Mouse (Mus musculus) lung, postnatal 14 days (tissue): ENCODE measurements at regions not wholly inside any gene's neighbourhood (a gene's known extent, or its start where the extent isn't known, plus 50 kb on each side); places are given as distances from the start of the nearest gene placed in this dataset.
"Not testable (repeated sequence)": the region's sequence is repeated elsewhere in the genome, so short reads cannot be mapped to it uniquely, and the experiment has no call there.

Experiments used
- DNase-seq: peaks from one replicate; pipeline ENCODE4 v3.0.0; 2021

DNA sequence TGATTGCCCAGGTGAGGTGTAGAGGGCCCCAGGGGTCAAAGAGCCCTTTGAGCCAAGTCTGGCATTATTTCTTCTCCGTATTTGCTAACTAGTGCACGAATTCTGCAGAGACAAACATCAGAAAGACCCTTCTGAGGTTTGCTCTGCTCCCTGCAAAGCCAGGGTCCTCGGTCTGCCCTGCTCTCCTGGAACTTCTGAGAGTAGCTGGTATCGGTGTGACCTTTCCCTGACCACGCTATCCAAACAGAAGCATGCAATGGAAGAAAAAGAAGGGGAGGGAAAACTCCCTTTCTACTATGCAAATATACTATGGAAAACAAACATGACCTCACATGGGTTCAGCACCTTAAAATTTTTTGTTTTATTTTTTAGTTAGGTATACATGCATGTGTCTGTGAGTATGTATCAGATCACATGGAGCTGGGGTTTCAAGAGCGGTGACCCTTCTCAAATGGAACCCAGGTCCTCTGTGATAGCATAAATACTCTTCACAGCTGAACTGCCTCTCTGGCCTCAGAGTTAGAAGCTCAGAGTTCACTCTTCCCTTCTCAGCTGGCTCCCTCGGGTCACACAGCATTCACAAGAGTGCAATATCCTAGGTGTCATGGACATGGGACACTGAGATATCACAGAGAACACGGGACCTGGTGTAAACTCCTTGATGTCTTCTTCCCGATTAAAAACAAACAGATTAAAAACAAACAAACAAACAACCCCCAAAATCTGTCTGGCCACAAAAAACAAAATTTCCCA, 144.7 kb downstream of the Bcl2l11 start:
- no peak for DNase-seq

DNA sequence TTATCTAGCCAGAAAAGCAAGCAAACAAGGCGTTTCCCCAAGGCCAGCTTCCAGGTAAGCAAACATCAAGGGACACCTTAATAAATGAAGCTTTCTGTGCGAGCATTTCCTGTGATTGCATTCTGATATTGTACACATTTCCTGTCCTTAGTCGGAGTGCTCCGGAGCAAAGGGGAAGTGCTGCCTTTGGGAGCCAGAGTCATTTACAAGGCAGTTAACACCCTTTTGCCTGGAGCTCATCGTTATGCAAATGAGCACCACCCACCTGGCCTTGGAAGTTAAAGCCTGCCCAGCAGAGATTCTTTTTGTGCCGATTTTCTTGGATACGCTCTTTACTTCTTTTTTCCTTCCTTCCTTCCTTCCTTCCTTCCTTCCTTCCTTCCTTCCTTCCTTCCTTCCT, 147.0 kb downstream of the Bcl2l11 start:
- DNase-seq, result no peak

DNA sequence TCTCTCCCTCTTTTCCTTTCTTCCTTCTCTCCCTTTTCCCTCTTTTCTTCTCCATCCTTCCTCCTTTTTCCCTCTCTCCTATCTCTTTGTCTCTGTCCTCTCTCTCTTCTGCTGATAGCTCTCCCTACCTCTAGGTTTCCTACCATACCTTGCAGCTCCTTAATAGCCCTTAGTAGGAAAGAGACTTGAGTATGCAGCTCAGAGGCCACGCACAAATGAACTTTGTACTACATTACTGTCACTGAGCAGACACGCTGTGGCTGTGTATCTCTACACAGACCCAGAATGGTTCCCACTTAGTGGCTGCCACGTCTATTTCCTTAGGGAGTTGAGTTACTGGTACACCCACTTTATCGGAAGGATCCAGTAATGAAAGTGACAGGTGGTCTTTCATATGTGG, 147.5 kb downstream of the Bcl2l11 start:
- no peak for DNase-seq

DNA sequence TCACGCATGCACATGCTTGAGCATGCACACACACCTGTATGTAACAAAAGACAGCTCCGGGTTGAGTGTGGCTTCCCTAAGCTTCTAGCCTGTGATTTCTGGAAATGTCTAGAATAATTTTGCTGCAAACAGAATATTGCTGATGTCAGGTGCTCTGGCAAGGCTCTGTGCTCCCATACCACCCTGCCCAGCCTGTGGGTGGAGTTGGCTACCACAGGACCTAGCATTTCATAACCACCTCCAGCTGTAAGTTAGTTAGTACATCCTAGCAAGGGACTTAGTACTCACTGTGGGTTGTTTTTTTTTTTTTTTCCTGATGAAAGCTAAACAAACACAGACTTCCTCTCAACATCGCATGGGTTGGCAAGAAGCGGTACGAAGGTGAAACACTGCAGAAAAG, 150.5 kb downstream of the Bcl2l11 start:
- DNase-seq, result no peak

DNA sequence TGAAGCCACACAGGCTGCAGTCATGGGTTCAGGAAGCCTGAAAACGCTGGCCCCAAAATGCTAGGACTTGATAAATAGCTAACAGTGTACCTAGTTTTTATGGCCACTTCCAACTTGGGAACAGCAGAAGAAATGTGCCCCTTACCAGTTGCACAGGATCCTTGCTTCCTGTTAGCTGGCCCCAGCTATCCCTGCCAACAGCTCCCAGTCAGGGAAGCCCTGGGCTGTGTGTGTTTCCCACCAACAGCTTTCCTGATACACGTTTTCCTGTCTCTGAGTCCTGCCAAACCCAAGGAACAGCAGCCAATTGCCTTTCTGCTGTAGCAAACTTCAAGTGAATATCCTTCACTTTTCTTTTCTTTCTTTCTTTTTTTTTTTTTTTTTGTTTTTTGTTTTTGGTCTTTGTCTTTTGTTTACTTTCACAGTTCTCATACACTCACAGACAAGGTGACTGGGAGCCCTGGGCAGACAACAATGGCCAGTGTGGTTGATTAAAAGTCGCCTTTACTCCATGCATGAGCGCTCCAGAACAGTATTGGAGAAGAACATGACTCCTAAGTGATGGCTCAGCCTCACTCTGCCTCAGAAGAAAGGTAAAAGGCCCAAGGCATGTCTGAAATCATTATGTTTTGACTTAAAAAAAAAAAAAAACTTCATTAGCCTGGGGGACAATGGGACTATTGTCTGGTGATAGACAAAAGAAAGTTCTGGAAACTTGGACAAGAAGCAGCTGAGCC, 151.7 kb downstream of the Bcl2l11 start:
- no peak for DNase-seq

DNA sequence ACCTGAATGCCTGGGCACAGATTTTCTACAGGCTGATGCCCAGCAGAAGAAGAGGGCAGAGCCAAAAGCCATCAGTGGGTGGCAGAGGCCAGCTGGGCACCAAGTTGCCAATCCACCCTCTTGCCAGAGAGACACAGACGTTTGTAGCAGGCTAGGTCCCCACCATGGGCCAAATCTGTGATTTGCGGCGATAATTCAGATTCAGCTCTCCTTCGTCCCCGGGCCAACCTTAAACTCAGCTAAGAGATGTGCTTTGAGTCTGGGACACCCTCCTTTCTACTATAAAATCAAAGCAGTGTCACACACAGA, 152.2 kb downstream of the Bcl2l11 start:
- DNase-seq, result no peak

DNA sequence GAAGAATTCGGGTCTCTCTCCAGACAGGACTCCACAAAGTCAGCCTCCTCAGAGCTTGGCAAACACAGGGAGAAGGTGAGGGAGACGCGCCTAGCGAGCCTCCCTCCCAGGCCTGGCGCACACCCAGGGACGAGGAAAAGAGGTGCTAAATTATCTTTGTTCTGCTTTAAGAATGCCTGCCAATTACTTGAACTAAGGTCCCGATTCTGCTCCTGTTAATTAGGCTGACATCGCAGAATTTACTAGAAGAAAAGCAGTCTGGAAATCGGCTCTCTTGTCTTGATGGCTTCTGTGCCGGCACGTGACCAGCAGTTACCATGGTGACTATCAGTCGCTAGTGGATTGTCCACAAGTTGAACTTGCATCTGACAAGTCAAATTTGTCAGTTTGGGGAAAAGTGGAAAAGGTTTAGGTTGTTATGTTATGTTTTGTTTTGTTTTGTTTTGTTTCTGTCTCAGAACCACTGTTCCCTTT, 152.8 kb downstream of the Bcl2l11 start:
- peak; percentile 32 for DNase-seq

DNA sequence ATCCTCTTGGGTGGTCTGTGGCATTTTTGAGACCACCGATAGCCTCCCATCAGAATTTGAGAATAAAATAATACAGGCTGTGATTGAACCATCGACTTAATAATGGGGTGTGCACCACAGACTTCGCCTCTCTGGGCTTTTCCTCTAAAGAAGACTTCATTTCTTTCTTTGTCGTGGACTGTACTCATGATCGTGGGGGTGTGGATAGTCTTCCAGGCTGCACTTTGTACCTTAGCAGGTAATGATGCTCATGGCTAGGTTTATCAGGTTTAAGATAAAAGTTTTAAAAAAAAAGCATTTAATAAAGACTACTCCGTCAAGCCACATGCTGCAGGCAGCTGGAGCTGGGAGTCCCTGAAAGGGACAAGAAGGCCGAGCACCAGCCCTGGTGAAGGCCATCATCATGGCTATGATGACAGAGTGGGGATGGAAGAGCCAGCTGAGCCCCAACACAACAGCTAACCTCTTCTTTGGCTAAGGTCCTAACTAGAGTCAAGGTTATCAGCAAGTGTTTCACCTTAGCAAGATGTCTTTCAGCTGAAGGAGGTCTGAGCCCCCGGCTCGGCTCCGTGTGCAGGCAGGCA, 153.4 kb downstream of the Bcl2l11 start:
- DNase-seq, result no peak

DNA sequence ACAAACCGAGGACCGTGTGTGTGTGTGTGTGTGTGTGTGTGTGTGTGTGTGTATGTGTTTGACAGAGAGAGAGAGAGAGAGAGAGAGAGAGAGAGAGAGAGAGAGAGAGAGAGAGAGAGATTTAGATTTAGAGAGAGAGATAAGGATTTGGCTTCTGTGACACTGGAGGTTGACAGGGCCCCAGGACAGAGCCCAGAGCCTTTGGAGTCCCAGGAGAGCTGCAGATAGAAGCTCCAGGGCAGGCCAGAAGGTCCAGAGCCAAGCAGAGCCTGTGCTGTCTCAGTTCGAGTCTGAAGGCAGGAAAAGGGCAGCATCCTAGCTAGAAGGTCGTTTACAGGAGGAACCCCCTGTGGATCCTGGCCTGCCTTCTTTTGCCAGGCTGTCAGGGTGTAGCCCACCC, 156.8 kb downstream of the Bcl2l11 start:
- no peak for DNase-seq

DNA sequence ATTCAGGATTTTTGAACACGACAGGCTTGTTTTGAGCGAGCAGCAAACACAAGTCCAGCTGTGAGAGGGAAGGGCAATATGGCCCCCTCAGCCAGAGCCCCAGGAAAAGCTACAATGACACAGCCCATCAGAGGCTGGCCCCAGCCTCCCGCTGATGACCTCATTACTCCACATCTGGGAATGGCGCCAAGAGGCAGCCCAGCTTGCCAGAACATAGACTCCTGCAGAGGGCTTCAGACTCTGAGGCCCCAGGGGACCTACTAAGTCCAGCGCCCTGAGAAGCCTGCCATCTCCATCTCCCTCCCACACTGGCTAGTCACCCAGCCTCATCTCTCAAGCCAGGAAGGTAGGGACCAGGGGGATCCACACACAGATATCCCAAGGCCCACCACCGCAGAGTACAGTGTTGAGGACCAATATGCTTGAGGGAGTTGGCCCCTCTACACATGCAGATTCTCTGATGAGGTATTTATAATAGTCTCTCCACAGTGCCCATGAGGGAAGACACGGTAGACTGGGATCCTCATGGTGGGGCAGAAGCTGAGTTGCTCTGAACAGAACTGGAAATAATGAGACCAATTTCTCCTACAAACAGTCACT, 159.1 kb downstream of the Bcl2l11 start:
- DNase-seq, result peak; percentile 87

DNA sequence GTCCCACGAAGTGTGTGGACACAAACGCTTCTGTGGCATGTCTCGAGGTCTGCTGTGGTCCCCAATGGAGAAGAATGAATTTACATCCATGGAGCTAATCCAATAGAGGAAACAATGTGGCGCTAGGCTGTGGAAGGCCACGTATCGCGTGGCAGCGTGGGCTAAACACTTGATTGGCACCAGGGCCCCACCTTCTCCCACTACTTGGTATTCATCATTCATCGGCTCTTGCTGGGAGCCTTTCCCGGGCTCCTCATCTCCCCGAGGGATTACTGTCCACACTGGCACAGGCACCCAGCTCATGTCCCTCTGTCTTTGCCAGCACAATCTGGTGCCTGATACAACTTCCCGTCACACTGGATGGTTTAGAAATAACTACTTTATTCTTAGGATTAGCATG, 159.6 kb downstream of the Bcl2l11 start:
- no peak for DNase-seq

DNA sequence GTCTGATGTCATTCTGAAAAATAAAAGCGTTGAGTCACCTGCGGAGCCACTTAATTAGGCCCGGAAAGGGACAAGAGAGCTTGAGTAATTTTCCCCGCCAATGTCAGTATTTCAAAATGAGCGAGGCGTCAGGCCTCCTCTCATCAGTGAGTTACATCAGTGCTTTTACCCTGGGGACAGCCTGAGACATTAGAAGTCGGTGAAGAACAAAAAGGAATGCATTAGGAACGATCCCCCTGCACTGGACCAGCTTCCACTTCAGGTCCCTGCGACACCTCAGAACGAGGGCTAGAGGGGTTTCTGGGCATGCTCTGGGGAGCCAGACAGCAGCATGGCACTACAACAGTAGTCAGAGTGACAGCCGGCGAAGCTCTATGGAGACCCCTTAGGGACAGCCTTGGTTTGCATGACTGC, 162.3 kb downstream of the Bcl2l11 start:
- no peak for DNase-seq

DNA sequence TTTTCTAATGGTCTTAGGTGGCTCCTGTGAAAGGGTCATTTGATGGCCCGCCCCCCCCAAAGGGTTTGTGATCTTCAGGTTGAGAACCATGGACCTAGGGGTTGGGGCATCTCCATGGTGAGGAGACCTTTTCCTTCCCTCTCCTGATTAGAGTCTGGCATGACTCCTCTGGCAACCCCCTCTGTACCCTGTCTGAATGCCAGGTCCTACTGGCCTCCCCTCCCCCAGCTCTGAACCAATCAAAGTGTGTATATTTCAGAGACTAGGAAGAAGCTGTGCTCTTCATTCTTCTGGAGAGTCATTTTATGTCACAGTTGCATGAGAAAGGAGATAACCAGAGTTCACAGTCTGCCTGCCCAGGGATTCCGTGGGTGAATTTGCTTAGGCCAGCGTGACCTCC, 164.8 kb downstream of the Bcl2l11 start:
- no peak for DNase-seq

DNA sequence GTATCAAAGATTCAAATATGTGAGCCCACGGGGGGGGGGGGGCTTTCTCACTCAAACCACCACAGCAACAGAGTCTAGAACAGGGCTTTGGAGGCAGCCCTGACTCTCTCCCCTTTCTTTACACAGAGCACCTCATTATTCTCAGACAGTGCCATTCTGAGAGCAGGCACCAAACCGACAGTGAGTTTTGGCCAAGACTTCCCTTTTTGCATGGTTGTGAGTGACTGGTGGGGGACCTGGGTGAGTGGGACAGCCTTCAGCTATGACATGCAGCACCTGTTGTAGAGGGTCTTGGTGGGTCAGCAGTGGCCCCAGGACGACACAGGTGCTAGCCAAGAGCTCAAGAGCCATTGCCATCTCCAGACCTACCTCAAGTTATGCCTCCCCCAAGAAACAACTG, 168.8 kb downstream of the Bcl2l11 start:
- DNase-seq, result no peak

DNA sequence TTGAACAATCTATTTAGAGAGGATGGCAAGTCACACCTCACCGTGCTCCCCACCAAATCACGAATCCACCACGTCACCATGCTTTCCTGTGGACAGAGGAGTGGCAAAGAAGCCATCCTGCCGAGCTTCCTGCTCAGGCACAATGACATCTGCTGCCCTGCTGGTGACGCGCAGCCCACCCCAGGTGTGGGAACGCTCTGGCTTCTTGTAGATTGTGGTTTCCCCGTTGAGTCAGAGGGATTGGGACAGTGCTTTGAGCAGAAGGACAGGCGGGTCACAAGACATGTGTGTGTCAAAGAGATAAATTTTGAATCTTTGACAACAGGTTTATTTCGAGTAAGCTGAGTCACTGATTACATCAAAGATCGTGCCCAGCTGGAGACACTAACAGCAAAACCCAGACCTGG, 169.2 kb downstream of the Bcl2l11 start:
- DNase-seq, result no peak

DNA sequence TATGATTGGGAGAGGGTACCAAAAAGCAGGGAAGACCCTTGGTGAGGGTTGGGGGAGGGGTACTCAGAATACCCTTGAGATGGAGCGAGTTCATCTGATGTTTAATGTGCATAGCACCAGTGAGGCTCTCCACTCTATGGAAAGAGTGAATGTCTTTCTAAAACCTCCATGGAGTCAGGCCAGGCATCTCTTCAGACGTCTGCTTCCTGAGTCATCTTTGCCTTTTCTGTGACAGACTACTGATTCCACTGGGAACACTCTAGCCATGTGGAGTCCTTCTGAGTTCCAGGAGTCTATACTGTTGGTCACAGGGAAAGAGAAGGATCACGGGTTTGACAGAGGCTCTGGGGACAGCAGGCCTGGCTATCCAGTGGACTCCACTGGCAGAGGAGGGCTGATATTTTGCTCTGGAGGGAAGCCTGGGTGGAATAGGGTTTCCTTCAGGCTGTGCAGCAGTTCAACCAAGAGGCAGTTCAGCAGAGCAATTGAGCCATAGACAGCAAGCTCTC, 169.9 kb downstream of the Bcl2l11 start:
- no peak for DNase-seq

DNA sequence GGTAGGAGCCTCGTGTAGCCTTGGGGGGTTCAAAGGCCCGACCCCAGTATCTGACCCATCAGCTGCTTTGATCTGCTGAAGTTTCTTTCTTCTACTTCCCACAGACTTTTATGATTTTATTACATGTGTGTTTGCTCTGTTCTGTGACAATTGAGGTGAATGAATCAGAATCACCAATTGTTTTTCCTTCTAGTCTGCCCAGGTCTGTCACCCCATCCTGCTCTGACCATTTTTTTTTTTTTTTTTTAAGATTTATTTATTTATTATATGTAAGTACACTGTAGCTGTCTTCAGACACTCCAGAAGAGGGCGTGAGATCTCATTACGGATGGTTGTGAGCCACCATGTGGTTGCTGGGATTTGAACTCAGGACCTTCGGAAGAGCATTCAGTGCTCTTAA, 170.6 kb downstream of the Bcl2l11 start:
- DNase-seq, result not testable (repeated sequence)

DNA sequence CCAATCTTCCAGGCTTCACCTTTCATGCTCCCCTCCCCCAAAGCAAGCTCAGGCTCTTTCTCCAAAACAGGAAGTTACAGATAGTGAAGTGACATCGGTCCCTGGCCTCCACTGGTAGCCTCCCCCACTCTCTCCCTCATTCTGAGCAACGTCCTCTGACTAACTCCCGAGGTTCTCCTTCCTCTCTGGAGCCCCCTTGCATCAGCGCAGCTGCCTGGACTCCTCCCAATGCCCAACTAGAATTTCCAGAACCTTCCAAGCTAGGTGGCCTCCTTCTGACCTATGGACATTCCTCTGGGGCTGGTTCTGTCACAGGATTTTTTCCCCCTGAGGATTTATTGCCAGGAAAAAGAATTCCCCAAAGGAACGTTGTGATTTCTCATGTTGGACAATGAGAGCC, 171.1 kb downstream of the Bcl2l11 start:
- no peak for DNase-seq

DNA sequence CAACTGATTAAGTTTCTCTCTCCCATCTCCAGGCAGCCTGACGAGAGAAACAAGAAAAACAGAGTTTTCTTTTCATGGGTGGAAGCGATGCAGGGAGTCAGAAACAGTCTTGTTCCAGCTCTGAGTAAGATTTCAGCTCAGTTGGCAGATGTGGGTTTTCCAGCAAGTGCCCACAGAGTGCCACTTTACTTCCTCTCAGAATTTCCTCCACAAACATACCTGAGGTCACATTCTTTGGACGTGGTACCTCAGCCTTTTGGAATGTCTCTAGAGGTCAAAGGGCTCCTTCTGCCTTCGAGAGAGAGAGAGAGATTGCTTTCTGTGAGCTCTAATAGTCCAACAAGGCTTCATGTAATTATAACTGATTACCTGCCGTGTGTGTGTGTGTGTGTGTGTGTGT, 172.0 kb downstream of the Bcl2l11 start:
- DNase-seq, result no peak

DNA sequence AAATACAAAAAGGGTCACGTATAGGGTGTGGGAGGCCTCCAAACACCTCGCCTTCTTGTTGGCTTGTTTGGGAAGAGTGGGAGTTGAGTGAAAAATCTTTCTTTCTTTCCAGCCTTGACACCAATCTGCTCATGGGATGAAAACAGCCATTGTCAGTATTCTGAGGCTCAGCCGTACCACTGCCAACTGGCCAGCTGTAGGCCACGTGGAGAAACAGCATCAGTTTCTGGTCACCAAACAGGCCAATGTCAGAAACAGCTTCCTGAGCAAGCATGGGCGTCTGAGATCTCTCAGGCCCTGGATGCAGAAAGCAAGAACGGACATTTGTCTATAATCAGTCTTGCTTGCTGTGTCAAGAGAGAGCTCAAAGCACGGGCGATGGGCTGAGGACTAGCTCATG, 173.2 kb downstream of the Bcl2l11 start:
- DNase-seq, result no peak

DNA sequence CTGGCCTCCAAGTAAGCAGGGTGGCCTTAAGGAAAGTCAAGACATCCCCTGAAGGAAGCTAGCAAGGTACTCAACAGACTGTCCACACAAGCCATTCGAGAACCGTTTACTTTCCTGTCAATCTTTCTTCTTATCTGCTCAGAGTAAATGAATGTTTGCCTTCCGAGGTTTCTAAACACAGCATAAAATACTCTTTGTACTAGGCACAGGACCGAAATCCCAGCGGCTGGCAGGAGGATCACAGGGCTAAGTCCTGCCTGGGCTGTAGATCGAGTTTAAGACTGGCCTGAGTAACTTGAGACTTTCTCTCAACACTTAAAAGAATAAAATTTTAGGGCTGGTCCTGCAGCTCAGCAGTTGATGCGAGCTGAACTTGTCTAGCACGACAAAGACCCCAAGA, 175.9 kb downstream of the Bcl2l11 start:
- no peak for DNase-seq

DNA sequence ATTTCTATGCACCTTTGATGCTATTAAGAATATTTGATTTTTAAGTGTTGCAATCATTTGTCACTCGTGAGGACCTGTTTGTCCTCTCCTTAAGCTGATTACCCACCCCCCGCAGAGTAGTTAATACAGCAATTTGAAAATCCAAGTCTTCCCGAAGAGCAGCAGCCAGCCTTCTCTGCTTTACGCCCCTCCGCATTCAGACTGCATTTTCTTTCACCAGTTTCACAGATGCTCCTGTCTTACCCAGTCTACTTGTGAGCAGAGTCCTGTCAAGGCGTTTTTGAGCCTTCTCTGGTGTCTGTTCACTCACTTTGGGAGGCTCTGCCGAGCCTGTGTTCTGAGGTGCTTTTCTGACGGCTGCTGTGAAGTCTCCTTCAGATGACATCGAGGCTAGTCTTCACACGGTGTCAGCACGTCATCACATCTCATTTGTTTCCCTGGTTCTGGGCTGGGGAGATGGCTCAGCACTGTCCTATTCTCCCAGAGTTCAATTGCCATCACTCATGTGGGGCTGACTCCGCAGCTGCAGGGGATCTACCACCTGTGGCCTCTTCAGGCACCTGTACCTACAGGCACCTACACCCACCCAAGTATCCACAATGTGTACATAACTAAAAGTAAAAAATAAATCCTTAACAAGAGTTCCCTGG, 178.3 kb downstream of the Bcl2l11 start:
- DNase-seq, result no peak

DNA sequence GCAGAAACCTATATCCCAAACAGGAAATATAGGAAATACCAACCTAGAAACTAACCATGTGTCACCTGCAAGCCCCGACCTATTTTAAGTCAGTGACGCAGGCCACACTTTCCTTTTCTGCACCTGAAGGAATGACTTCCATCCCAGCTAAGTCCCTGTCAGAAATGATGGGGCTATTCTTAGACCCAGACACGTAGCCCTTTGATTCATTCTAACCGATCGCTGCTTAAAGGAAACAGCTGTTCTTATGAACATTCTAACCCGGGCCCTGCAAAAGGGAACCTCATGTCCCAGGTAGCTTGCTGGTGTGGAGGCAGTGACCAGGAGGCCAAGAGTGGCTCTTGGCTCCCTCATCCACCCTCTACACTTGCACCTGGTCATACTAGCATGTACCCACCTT, 180.9 kb downstream of the Bcl2l11 start:
- no peak for DNase-seq
